Mouse (Mus musculus) gonadal fat pad, adult 2 months (tissue): ENCODE measurements around the gene Slc22a17. TPM values are rescaled to one million over a fixed set of nuclear protein-coding genes. Genes with fewer than 3 reads are reported as not detected.

ENCODE experiments used
- DNase-seq: peaks from one replicate; pipeline ENCODE4 v3.0.0-alpha.2; 2012; ENCODE audit warnings: low read depth
- polyA plus RNA-seq: library from polyadenylated mRNA; depleted of rRNA; stranded (reverse); fragments of >200 nt; gene quantifications from 2 replicates; pipeline ENCODE4 v1.2.3, GENCODE M21; 2012

Gene Slc22a17
- polyA plus RNA-seq, 1 experiment = 66.2 TPM

DNA sequence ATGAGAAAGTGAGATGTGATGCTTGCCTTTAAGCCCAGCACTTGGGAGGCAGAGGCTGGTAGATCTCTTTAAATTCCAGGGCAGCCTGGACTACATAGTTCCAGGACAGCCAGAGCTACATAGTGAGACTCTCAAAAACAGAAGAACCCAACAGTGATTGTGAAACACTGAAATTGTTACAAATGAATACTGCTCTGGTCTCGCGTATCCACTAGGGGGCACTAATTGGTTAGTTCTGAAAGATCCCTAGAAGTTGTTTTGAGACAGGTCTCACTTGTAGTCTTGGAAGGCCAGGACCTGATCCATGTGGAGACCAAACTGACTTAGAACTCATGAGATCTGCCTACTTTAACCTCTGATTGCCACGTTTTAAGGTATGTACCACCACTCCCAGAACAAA, 12.5 kb downstream of the Slc22a17 start:
- no peak for DNase-seq

- no peak for DNase-seq
These were observed 15.5 kb downstream of the Slc22a17 start for GRCm38 (mm10) chr14:54897445-54897844.

- no peak for DNase-seq
These were observed 18.4 kb downstream of the Slc22a17 start for GRCm38 (mm10) chr14:54894296-54895151.

DNA sequence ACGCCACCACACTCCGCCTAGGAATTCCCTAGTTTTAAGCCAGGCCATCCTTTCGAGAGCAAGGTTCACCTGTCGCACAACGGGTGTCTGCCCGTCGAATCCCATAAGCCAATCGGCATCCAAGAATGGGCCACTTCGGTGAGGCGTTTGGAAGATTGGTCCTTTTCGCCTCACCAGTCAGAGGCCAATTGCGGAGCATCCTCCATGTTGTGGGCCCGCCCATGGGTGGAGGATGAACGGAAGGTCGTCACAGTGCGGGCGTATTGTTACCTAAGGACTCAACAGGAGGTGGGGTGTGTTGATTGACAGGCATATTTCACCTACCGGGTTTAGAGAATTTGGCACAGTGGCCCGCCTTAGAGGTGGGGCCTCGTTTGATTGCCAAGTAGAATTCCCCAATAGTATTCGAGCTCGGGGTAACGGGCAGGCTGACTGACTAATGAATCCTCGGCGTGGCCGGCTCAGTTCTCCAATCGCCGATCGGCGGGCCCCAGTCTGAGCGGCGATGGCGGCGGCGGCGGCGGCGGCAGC, 19.2 kb downstream of the Slc22a17 start:
- peak; percentile 98 for DNase-seq

DNA sequence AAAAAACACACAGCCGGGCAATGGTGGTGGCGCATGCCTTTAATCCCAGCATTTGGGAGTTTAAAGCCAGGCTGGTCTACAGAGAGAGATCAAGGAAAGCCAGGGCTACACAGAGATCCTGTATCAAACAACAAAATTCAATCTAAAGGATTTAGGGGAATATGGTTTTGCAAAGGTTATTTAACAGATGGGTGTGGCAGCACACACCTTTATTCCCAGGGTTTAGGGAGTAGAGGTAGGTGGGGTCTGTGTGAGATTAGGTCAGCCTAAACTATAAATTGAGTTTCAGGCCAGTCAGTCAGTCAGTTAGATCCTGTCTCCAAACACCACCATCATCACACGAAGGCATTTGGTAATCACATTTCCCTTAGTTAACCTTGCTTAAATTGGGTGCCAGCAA, 20.7 kb downstream of the Slc22a17 start, which contains the start of gene Pabpn1:
Gene Pabpn1 (plus strand): TSS at position 301 of the 400 bp plus-strand sequence.
- no peak for DNase-seq

DNA sequence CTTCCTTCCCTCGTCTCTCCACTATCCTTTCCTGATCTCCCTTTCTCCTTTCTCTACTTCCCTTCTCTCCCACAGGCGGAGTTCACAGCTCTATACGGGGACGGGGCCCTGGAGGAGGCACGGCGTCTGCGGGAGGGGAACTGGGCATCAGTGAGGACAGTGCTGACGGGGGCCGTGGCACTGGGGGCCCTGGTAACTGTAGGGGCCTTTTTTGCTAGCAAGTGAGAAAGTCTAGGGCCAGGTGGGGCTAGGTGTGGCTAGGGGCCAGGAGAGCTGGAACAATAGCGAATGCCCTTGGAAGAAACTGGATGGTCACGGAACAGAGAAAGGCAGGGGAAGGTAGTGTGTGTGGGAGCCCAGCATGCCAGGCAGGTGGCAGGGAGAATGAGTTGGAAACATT, 27.6 kb downstream of the Slc22a17 start:
- DNase-seq = no peak

DNA sequence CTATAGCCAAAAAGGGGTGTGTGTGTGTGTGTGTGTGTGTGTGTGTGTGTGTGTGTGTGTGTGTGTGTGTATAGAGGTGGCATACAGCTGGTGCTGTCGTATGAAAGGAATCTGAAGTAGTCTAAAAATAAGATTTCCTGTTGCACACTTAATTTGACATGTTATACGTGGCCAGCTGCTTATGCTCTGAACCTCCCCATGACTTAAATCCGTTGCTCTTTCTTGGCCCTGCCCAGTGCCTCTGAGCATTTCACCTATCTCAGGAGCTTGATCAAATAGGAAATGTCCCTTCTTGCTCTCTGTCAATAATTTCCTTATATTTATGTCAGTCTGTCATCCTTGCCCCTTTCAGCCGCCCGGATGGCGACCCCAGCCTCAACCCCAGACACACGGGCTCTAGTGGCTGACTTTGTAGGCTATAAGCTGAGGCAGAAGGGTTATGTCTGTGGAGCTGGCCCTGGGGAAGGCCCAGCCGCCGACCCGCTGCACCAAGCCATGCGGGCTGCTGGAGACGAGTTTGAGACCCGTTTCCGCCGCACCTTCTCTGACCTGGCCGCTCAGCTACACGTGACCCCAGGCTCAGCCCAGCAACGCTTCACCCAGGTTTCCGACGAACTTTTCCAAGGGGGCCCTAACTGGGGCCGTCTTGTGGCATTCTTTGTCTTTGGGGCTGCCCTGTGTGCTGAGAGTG, 28.8 kb downstream of the Slc22a17 start:
- no peak for DNase-seq

- DNase-seq = no peak
These were observed 29.5 kb downstream of the Slc22a17 start, which contains the start of the genes Bcl2l2 and Gm20521 for GRCm38 (mm10) chr14:54883154-54884021. TSS of gene Bcl2l2 (plus strand) at chr14:54883377. TSS of gene Gm20521 (plus strand) at chr14:54883441.

GRCm38 (mm10) chr14:54877048-54877715, 35.8 kb downstream of the Slc22a17 start, which contains the start of gene Ppp1r3e:
TSS of gene Ppp1r3e (minus strand) at chr14:54877550.
- no peak for DNase-seq

DNA sequence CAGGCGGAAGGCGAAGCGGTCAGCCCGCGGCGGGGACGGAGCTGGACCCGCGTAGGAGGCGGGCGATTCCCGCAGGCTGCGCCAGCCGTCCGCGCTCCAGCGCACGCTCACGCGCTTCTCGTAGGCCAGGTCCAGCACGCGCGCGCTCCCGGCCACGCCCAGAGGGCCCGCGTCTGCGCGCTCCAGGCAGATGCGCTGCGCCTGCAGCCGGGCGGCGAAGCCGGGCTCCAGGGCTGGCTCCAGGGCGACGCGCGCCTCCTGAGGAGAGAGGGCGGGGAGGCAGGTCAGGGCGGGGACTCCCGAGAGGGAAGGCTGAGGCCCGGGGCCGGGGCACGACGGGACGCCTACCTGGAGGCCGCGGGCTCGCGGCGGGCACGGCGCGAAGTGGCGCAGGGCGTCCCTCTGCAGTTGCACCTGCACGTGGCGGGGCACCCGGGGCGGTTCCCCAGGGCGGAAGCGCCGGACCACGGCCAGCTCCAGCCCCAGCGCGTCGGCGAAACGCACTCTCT, 36.3 kb downstream of the Slc22a17 start:
- no peak for DNase-seq

DNA sequence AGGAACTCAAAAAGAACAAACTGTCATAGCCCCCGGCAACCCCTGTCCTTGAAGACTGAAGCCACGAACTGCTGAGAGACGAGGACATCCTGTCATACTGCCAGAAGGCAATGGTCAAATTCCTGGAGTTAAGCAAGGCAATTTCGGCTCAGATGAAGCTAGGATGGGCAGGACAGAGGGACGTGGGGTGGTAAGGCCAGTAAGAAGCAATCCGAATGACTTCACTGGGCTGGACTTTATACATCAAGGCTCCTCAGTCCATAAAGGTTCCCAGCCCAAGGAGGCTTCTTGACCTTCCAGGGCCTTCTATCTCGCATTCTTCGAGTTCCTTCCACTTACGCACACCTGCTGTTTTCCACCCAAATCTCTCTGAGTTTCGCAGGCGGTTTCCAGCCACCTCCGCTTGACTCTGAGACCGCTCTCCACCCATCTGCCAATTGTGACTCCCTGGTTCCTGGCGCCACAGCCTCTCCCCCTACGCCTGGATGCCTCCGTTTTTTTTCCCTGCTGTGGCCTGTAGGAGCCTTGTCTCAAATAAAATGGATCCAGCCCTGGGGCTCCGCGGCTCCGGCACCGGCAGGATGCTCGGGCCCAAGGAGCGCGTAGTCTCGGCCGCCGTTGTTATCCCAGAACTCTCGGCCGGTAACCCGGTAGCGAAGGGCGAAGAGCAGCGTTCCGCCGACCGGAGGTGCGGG, 36.9 kb downstream of the Slc22a17 start:
- DNase-seq = no peak

GRCm38 (mm10) chr14:54874165-54874564, 38.8 kb downstream of the Slc22a17 start:
- DNase-seq = no peak

DNA sequence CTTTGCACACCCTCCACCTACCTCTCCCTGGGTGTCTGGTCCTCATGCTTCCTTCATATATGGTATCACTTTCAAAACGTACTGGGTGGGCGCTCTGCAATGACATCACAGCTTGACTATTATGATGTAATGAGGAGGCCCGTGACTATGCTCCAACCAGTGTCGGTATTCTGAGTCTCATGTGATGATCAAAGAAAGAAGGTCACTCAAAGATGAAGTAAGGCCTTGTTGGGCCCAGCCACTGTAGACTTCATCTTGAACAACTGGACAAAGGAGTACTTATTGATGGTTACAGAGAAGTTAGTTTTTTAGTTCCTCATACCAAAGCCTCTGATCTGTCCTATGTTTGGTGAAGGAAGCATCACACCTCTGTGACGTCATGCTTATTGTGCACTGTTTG, 42.1 kb downstream of the Slc22a17 start, which contains the start of gene Homez:
Gene Homez (minus strand): TSS at position 101 of the 400 bp plus-strand sequence.
- DNase-seq = no peak

DNA sequence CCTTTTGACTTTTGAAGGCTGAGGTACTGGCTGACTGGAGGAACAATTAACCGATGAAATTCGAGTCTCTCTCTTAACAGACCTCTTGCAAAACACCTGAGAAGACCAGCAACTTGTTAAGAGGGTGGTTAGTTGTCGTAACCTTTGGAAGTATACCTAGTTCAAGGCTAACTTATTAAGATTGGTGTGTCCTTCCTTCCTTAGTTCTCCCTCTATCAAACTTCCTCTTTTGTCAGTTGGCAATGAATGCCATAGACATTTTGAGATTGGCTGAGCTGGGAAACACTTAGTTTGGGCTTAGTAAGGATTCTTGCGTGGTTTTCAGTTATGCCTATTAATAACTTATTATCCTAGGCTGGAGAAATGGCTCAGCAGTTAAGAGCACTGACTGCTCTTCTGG, 44.9 kb downstream of the Slc22a17 start:
- no peak for DNase-seq

DNA sequence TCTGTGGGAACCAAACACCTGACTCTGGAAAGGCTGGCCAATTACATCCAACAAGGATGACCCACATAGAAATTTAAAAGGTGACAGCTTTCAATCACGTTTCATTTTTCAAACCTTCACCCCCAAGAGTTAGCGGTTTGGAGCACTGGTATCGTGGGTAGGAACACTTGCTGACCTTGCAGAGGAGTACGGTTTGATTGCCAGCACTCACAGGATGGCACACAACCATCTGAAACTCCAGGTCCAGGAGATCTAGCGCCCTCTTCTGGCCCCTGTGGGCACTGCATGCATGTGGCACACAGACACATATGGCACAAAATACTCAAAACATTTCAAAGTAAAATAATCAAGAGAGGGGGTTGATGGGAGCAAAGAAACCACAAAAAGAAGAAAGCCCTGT, 46.0 kb downstream of the Slc22a17 start:
- DNase-seq = no peak

DNA sequence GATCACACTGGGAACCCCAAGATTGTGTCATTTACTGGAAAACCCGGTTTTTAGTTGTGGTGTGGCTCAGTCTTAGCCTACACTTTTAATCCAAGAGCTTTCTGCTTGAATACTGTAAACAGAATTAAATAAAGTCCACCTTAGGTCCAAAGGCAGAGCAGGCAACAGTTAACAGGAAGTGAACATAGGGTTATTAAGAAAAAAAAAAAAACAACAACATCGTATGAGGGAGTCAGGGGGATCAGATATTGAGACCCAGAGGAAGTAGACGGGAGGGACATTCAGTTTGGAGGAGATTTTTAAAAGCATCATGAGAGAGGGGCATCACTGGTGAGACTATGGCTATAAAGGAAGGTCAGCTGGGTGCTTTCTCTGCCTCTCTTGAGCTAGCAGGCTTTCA, 46.7 kb downstream of the Slc22a17 start:
- no peak for DNase-seq

DNA sequence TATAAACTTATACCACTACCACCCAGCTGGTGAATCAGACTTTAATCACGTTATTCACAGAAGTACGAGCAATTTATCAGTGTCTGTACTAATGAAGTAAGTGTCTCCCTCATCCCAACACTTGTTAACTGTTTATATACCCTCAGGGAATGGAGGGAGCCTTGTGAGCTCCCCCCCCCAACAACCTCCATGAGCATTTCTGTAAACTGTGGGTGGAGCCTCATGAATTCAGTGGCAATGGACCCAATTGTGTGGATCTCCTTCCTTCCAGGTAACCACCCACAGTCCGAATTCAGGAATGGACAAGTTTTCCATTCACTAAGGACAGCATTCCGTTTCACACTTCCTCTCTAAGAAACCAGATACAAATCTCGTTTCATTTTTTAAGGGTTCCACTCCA, 47.3 kb downstream of the Slc22a17 start:
- DNase-seq = no peak

- DNase-seq = no peak
These were observed 48.5 kb downstream of the Slc22a17 start for GRCm38 (mm10) chr14:54864313-54865036.
